Mouse (Mus musculus) kidney, embryonic 14.5 days (tissue): ENCODE measurements at regions not wholly inside any gene's neighbourhood (a gene's known extent, or its start where the extent isn't known, plus 50 kb on each side); places are given as distances from the start of the nearest gene placed in this dataset.

ENCODE experiments used
- ATAC-seq: fragments of 200-750 bp; cut with Nextera tagmentation; 2 replicates; pipeline ENCODE4 v1.8.0; 2017; ENCODE audit warnings: moderate number of reproducible peaks, mild to moderate bottlenecking, moderate TSS enrichment, moderate library complexity; ENCODE audit not compliant: low FRiP score, low TSS enrichment
- H3K27ac ChIP-seq: fragments of 300-500 bp; sonication (generic); 2 replicates; pipeline ENCODE4 v1.5.1; 2014; ENCODE audit warnings: low read depth, mild to moderate bottlenecking, low read length, moderate library complexity, mixed read lengths
- H3K27me3 ChIP-seq: fragments of 300-500 bp; sonication (generic); 2 replicates; pipeline ENCODE4 v1.6.1; 2014; ENCODE audit warnings: mild to moderate bottlenecking, low read length; ENCODE audit not compliant: control insufficient read depth, insufficient read depth
- H3K36me3 ChIP-seq: fragments of 300-500 bp; sonication (generic); 2 replicates; pipeline ENCODE4 v1.6.1; 2014; ENCODE audit warnings: low read length, mixed read lengths; ENCODE audit not compliant: control insufficient read depth, insufficient read depth
- H3K4me1 ChIP-seq: fragments of 300-500 bp; sonication (generic); 2 replicates; pipeline ENCODE4 v1.6.1; 2014; ENCODE audit warnings: low read length, mixed read lengths; ENCODE audit not compliant: control insufficient read depth, insufficient read depth
- H3K4me2 ChIP-seq: fragments of 300-500 bp; sonication (generic); replicated peaks from 2 replicates; pipeline ENCODE4 v1.6.1; 2014; ENCODE audit warnings: low read depth, mild to moderate bottlenecking, low read length
- H3K4me3 ChIP-seq: fragments of 300-500 bp; sonication (generic); 2 replicates; pipeline ENCODE4 v1.5.1; 2014; ENCODE audit warnings: mild to moderate bottlenecking, low read length
- H3K9ac ChIP-seq: fragments of 300-500 bp; sonication (generic); 2 replicates; pipeline ENCODE4 v1.6.1; 2014; ENCODE audit warnings: low read depth, mild to moderate bottlenecking, low read length, moderate library complexity
- H3K9me3 ChIP-seq: fragments of 300-500 bp; sonication (generic); 2 replicates; pipeline ENCODE4 v1.6.1; 2016; ENCODE audit warnings: low read length; ENCODE audit not compliant: control insufficient read depth
- WGBS: fragments of 180-500 bp; shearing (Covaris S2); extraction: QIAGEN DNeasy Blood & Tissue Kit; methylation state at CpG from one replicate; pipeline ENCODE4 v1.1.7; 2014; 5-methylcytosine and 5-hydroxymethylcytosine counted together

DNA sequence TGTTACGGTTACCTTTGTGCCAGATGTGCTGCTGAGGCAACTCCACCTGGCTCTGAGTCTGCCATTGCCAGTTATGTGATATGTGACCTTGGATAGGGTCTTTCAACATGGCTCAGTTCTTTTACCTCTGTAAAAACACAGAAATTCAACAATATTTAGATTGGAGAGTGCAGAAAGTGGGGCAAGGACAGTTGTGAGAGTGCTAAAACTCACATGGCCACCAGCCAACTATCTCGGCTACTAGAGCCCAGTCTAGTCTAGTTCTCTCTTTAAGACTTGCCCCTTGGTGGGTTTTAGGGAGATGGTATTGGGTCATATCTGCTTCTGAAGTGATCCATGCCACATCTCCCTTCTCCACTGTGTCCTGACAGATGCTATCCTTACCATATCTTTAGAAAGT lies 233.0 kb downstream of the Phf14 start:
- Histone ChIP-seq H3K27ac (no peak overlapping the region), H3K27me3 (no peaks in the 10 kb centered on the region), H3K9me3 (no peaks in the 10 kb centered on the region), H3K36me3 (no peaks in the 10 kb centered on the region), H3K4me2 (no peak overlapping the region), H3K4me1 (0 out of 2 replicates have a peak, but pooled peaks cover 3% of the 10 kb centered on the region), H3K4me3 (no peak overlapping the region), H3K9ac (no peak overlapping the region)
- ATAC-seq, result no peak
- 76% methylated on average over 2 of the region's 2 CpGs for WGBS

DNA sequence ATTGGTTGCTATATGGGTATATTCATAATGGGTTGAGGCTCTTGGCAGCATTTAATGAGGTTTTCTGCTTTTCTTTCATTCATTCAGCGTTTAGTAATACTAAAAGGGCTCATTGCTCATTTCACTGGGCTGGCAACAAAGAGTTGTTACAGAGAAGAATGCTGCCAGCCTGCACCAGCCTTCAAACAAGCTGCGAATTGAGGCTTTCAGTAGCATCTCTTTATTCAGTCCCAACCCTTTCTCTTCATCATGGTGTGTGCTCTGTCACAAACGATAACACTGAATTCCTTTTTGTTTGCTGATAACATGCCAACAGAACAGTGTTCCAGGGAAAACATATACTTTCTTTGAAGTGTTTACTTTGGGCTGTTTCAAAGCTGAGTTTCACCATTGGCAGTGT lies 237.6 kb downstream of the Phf14 start:
- no peak for ATAC-seq
- Histone ChIP-seq H3K4me1 (0 out of 2 replicates have a peak, but pooled peaks cover 3% of the 10 kb centered on the region), H3K9me3 (no peaks in the 10 kb centered on the region), H3K9ac (no peak overlapping the region), H3K4me2 (no peak overlapping the region), H3K27ac (no peak overlapping the region), H3K36me3 (no peaks in the 10 kb centered on the region), H3K4me3 (no peak overlapping the region), H3K27me3 (no peaks in the 10 kb centered on the region)
- WGBS, result 81% methylated on average over 3 of the region's 3 CpGs

DNA sequence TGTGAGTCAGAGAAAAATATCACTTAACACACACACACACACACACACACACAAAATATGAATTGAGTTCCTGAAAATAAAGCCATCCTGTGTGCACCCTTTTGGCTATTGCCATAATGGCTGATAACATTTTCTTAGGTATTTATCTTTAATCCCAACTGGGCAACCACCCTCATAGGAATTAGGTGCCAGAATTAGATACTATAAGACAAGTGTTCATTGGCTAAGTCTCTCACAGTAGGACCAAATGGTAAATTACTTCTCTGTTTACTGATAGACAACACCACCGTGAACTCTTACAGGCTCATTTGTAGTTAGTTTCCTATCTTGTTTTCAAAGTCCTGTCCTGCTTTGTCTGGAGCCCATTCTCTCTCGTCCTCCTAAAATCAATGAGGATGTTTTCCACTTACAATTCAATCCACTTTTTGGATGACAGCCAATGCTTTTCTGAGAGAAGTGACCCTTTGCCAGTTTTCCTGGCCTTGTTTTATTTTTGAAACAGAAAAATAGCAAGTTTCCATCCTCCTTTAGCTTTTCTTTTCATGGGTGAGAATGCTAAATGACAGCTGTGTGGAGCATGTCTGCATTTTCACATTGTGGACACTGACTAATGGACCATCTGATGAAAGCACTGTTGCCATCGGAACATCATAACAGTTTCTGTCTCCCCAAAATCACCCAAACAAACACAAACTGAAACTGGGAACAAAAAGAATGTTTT lies 243.2 kb downstream of the Phf14 start:
- Histone ChIP-seq H3K9ac (no peak overlapping the region), H3K9me3 (no peaks in the 10 kb centered on the region), H3K27me3 (no peaks in the 10 kb centered on the region), H3K4me3 (no peak overlapping the region), H3K27ac (no peak overlapping the region), H3K4me2 (no peak overlapping the region), H3K36me3 (no peaks in the 10 kb centered on the region), H3K4me1 (no peaks in the 10 kb centered on the region)
- WGBS, result 35% methylated on average over 3 of the region's 3 CpGs
- ATAC-seq, result no peak

DNA sequence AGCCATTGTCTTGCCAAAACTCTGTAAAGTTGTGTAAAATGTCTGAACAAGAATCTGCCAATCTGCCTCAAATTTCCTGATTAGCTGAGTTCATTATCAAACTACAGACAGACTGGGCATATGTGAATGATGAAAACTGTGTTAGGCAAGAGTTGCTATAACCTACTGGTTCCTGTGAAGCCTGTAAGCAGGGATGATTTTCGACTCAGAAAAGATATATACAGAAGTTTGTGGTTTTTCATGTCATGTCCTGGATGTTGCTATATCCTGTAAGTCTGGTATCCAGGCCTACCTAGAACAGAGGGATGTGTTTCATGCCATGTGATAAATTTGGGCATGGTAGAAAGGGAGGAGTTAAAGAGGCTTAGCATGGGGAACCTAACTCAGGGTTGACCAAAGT lies 256.4 kb downstream of the Phf14 start:
- H3K9me3 ChIP-seq, result no peaks in the 10 kb centered on the region
- H3K27me3 ChIP-seq, result no peaks in the 10 kb centered on the region
- no peaks in the 10 kb centered on the region for H3K36me3 ChIP-seq
- no peaks in the 10 kb centered on the region for H3K4me1 ChIP-seq
- WGBS, result 83% methylated on average over 1 of the region's 1 CpGs
- ATAC-seq, result no peak
- no peak overlapping the region for H3K4me3 ChIP-seq
- H3K27ac ChIP-seq, result no peak overlapping the region
- no peak overlapping the region for H3K4me2 ChIP-seq
- no peak overlapping the region for H3K9ac ChIP-seq

DNA sequence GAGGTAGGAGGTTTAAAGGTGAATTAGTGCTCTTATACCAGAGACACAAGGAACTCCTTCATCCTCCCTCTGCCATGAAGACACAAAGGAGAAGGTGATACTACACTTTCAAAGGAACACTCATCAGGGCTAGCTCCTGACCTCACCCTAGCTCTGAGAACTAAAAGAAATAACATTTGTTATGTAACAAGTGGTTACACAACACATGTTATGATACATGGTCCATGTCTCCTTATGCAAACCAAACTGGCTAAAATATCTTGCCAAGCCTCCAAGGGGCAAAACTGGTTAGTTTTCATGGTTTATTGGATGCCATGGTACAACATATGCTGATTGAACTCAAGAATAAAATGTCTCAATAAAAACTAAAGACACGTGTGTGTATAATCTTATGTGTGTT lies 260.9 kb downstream of the Phf14 start:
- no peaks in the 10 kb centered on the region for H3K27me3 ChIP-seq
- H3K9ac ChIP-seq, result no peak overlapping the region
- H3K4me3 ChIP-seq, result no peak overlapping the region
- 90% methylated on average over 1 of the region's 1 CpGs for WGBS
- H3K36me3 ChIP-seq, result no peaks in the 10 kb centered on the region
- ATAC-seq, result no peak
- no peak overlapping the region for H3K4me2 ChIP-seq
- H3K27ac ChIP-seq, result no peak overlapping the region
- no peaks in the 10 kb centered on the region for H3K4me1 ChIP-seq
- no peaks in the 10 kb centered on the region for H3K9me3 ChIP-seq

DNA sequence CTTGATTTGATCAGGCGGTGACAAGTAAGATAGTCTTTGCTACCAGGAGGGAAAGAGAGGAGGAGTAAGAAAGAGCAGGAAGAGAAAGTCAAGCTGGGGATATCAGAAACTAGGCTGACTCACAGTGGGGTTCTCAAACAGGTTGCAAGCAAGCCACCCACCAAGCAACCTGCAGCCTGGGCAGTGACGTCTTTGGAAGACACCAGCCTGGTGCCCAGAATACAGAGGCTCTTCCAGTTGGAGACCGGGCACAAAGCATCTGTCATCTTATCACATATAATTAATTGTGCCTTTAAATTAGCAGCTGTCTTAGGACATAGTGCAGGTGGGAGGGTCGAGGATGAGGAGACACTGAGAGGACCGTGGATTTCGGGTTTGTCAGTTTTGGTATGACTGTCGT lies 261.8 kb downstream of the Phf14 start:
- no peaks in the 10 kb centered on the region for H3K4me1 ChIP-seq
- no peaks in the 10 kb centered on the region for H3K27me3 ChIP-seq
- H3K9me3 ChIP-seq, result no peaks in the 10 kb centered on the region
- no peaks in the 10 kb centered on the region for H3K36me3 ChIP-seq
- no peak overlapping the region for H3K4me3 ChIP-seq
- H3K27ac ChIP-seq, result no peak overlapping the region
- no peak overlapping the region for H3K9ac ChIP-seq
- WGBS, result 75% methylated on average over 7 of the region's 7 CpGs
- no peak for ATAC-seq
- H3K4me2 ChIP-seq, result no peak overlapping the region

DNA sequence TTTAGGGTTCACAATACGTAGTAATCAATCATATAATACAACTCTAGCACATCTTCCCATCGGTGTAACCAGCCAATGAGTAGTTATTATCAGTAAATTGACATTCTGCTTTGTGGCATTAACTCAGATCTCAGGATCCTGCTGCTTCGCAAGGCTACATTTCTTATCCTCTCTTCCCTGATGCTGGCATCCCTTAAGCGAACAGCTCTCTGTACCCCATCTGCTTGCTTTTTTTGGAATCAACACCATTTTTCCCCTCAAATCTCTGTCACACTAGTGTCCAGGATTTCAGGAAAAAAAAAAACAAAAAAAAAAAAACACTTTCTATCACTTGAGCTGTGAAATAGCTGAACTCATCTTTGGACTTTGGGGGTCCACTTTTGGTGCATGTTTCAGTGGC lies 263.1 kb downstream of the Phf14 start:
- no peak for ATAC-seq
- H3K4me2 ChIP-seq, result no peak overlapping the region
- H3K9me3 ChIP-seq, result no peaks in the 10 kb centered on the region
- no peak overlapping the region for H3K9ac ChIP-seq
- no peaks in the 10 kb centered on the region for H3K4me1 ChIP-seq
- no peak overlapping the region for H3K4me3 ChIP-seq
- H3K27me3 ChIP-seq, result no peaks in the 10 kb centered on the region
- 90% methylated on average over 4 of the region's 4 CpGs for WGBS
- H3K36me3 ChIP-seq, result no peaks in the 10 kb centered on the region
- H3K27ac ChIP-seq, result no peak overlapping the region

DNA sequence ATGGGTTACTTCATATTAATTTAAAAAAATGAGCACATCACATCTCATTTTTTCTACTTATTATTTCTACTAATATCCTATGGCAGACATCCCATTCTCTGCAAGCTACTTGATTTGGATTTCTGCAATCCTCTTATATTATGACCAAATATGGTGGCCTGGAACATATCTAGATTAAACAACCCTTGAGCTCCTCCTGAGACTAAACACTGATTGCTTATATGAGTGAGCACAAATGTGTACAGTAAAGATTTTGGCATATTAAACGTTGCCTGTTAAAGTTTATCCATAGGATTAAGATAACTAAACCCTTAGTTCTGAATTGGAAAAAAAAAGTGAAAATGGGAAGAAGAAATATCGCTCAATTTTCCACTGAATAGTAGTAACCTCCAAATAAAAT lies 263.6 kb downstream of the Phf14 start:
- H3K4me3 ChIP-seq, result no peak overlapping the region
- H3K4me2 ChIP-seq, result no peak overlapping the region
- no peaks in the 10 kb centered on the region for H3K9me3 ChIP-seq
- no peaks in the 10 kb centered on the region for H3K36me3 ChIP-seq
- H3K9ac ChIP-seq, result no peak overlapping the region
- H3K27ac ChIP-seq, result no peak overlapping the region
- no peaks in the 10 kb centered on the region for H3K4me1 ChIP-seq
- WGBS, result 78% methylated on average over 2 of the region's 2 CpGs
- ATAC-seq, result no peak
- no peaks in the 10 kb centered on the region for H3K27me3 ChIP-seq

DNA sequence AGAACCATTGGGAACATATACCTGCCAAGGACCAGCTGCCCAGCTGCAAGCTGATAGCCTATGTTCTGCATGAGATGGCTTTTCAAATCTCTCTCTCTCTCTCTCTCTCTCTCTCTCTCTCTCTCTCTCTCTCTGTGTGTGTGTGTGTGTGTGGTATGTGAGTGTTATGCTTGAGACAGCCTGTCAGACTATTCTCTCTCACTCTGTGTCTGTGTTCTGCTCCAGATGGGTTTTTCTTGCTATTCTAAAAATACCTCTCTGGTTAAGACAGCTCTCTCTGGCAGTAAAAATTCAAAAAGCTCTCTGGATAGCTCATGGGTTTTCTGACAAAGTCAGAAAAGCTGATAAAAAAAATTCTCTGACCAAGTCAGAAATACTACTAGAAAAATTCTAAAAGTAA lies 270.4 kb downstream of the Phf14 start:
- Histone ChIP-seq H3K27ac (no peak overlapping the region), H3K4me1 (no peaks in the 10 kb centered on the region), H3K9me3 (no peaks in the 10 kb centered on the region), H3K4me3 (no peak overlapping the region), H3K27me3 (no peaks in the 10 kb centered on the region), H3K9ac (no peak overlapping the region), H3K4me2 (no peak overlapping the region), H3K36me3 (no peaks in the 10 kb centered on the region)
- no peak for ATAC-seq
